Mouse (Mus musculus) stomach, postnatal 0 days (tissue): Measurements from ENCODE around the gene Pds5b.

Experiments
- CTCF ChIP-seq: IDR thresholded peaks from 2 replicates; pipeline ENCODE4 v1.5.1; 2016; ENCODE audit warnings: antibody characterized with exemption, low read depth, mild to moderate bottlenecking, moderate library complexity
- EP300 ChIP-seq: optimal IDR thresholded peaks from 2 replicates; pipeline ENCODE3; 2016; ENCODE audit warnings: antibody characterized with exemption

DNA sequence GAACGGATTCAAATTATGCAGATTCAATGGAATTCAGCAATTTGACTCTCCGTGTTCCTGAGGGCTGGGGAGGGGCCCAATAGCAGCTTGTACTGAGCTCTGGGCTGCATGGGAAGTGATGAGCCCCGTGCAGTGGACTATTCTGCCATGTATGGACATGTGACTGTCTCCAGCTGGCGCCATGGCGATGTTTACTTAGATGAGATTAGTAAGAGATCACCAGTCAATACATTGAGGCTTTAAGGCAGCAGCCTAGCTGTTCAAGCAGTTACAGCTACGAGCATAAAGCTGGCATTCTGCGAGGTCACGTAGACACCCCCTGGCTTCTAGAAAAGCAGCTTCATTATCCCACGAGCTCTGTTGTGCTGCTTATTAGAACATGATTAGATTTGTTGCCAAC, 157.2 kb downstream of the Pds5b start:
- no peak for TF ChIP-seq EP300
- TF ChIP-seq CTCF = peak; percentile 26; the same call in 1 of the 2 replicates
